Mouse (Mus musculus) right cerebral cortex, adult 18-20 months (tissue): ENCODE results near the gene Lrrc58.

Experiments
- DNase-seq: peaks from one replicate; pipeline ENCODE4 v3.0.0; 2022; ENCODE audit warnings: mixed read lengths

The Lrrc58 gene

DNA sequence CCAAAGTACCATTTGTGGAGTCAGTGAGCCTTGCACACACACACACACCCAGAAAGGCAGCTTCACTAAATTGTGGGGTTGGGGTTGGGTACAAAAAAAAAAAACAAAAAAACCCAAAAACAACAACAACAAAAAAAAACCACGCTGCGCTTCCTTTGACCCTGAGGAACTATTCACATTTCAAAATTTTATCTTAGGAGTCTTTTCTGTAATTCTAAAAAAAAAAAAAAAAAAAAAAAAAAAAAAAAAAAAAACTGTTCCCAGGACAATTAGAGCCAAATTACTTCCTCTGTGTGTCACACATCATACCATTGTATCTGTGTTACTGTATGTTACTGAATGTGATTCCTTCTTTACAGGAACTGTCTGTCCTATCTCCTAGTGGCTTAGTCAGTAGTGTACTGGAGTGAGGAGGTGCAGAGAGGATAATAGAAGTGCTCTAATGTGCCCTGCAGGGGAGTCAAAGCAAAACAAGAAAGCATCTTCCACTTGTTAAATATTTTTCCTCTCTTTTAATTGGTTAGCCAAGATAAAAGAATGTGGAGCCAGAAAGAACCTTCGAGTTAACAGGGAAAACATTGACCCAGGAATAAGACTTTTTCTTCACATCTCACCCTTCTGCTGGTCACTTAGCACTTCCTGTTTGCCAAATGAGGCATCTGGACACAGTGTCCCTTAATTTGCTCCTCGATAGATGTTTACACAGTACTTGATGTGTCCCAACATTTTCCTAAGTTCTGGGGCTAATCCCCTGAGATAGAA, 1.5 kb downstream of the Lrrc58 start:
- DNase-seq = no peak

DNA sequence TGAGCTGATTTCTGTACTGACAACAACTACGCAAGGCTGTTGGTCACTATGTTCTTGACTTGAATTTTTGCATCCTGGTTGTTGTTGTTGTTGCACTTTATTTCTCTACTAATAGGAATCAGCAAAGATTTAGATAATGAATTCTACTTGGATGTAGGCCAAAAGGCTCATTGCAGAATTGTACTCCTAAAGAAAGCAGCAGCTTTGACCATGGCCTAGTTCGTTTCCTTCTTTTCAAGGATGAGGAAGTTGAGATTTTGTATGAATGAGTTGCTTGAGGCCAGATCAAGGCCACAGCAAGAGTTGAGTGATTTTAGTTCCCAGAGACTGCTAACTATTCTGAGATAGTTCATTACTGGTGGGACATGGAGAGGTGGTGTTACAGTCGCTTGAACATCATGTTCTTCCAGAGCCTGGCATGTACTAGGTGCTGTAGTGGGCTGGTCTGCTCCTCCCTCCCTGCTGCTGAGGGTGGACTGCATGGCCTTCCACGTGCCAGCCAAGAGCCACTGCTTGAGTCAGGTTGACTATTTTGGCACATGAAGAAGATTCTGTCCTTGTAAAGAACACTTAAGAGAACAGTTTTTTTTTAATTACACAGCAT, 3.0 kb downstream of the Lrrc58 start:
- DNase-seq = peak; percentile 67

DNA sequence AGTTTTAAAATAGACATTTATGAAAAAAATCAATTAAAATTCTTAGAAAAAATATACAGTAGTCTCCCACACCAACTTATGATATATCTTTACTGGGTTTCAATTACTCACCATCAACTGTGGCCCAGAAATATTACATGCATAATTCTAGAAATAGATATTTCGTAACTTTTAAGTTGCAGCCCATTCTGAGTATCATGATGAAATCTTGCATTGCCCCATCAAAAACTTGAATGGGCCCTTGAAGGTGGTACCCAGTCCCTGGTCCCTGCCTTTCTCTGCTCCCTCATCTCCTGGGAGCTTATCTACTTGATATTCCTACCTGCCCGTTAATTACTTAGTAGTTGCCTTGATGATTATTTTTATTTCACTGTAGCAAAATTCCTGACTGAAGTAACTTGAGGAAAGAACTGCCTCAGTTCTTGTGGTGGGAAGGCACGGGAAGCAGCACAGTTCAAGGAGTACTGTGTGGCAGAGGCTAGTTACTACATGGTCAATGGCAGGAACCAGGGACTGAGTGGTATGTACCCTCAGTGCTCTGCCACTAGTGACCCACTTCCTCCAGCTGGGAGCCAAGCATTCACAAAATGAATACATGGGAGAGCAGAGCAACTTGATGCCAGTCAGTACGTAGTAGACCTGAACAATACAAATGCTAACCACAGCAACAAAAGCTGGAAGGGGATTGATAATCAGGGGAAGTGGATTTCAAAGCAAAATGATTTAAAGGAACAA, 6.5 kb downstream of the Lrrc58 start:
- no peak for DNase-seq

DNA sequence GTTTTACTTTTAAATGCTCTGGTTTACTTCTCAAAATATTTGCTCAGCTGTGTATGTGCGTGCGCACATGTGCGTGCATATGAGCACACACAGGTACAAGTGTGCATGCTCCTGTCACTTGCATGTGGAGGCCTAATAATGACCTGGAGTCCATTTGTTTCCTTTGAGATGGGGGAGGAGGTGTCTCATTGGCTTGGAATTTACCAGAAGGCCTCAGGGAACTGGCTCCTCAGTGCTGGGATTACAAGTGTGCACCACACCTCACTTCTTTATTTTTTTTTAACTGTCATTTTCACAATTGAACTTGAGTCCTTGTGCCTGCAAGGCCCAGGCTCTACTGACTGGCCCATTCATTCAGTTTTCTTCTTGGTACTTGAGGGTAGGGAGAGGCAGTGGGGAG, 9.2 kb downstream of the Lrrc58 start:
- DNase-seq = no peak

DNA sequence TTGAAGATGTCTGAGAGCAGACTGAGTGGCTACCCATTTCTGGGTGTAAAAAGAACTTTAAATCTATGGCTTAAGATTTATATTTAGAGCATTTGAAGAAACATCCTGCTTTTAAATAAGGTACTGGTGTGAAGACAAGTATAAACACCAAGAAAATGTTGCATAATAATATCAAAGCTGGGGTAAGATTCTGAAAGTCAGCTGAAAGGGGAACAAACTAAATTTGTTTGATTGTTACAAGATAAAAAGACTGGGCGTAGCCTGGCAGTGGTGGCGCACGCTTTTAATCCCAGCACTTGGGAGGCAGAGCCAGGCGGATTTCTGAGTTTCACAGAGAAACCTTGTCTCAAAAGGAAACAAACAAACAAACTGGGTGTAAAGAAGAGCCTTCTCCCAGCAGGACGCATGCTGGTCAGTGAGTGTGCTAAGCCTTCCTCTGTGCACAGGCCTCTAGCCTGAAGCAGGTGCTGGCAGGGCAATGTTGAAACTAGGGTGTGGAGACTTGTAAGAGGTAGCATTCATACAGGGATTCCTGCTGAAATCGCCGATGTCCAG, 10.8 kb downstream of the Lrrc58 start:
- DNase-seq = no peak

DNA sequence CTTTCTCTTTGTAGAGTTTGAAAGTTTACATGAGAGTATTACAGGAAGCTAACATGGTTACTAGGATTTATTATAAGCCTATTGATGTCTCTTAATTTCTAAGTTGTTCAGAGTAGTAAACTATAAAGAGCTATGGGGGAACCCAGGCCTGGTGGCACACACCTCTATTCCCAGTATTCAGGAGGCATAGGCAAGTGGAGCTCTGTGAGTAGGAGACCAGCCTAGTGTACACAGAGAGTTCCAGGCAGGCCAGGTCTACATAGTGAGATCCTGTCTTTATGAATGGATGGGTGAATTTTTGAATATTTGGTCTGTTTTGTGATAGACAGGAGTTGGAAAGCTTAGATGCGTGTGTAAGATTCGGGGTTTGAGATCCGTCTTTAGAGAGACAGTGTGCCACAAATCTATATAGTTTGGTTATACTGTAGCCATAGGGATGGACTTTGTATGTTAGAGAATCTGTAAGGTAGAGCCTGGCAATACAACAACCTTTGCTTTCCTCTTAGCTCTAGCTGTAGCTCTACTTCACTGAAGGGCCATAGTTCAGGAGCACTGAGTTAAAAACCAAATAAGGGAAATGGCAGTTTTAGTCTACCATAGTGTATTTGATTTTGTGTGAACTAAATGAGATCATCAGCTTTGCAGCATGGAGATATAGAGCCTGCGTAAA, 11.7 kb downstream of the Lrrc58 start:
- DNase-seq = no peak

DNA sequence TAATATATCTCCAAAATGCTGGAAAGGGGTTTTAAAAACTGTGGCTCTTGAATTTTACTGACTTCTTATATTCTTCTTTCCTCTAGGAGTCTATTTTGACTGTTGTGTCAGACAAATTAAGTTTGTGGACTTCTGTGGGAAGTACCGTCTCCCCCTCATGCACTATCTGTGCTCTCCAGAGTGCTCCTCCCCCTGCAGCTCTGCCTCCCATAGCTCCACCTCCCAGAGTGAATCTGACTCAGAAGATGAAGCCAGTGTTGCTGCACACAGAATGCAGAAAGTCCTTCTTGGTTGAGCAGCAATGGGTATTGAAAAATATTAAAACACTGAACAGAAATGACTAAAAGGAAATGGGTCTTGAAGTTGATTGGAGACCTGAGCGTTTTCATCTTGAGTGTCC, 13.0 kb downstream of the Lrrc58 start:
- DNase-seq = no peak

DNA sequence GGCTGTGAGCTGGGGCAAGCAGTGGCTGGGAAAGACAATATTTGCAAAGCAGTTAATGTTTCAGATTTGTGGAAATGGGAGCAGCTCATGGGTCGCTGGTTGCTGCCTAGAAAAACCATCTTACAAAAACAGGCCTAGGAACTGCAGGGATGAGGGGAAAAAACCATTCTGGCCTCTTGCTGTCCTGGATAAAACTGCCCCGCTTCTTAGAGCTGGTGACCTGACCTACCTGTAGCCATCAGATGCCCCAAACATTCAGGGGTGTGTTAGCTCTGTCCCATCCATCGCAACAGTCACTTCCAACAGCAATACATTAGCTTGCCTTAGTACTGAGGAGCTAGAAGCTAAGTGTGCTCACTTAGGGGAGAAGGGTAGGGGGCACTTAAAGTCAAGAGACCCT, 20.8 kb downstream of the Lrrc58 start:
- no peak for DNase-seq

DNA sequence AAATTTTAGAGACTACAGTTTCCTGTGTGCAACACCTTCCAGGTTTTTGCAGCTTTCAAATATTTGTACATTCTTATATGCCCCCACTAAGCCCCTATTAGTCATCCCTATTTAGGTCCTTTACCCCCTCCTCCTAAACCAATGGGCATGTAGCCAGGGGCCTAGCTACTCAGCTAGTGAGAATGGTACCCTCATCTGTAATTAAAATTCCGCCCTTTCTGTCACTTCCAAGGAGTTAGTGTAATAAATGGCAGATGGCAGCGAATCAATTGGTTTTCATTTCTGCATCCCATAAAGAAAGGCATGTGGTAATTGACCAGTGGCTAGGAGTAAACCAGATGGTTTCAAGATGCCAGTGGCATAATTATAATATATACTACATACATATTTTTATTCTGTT, 24.5 kb downstream of the Lrrc58 start:
- no peak for DNase-seq

DNA sequence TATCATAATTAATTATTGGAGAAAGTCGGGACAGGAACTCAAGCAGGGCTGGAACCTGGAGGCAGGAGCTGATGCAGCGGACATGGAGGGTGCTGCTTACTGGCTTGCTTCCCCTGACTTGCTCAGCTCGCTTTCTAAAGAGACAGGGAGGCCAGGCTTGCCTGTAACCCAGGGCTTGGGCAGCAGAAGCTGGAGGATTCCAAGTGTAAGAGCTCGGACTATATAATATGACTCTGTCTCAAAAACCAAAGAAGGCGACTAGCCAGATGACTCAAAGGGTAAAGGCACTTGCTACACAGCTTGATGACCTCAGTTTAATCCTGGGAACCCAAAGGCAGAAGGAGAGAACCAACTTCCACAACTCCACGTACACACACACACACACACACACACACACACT, 25.2 kb downstream of the Lrrc58 start:
- no peak for DNase-seq

DNA sequence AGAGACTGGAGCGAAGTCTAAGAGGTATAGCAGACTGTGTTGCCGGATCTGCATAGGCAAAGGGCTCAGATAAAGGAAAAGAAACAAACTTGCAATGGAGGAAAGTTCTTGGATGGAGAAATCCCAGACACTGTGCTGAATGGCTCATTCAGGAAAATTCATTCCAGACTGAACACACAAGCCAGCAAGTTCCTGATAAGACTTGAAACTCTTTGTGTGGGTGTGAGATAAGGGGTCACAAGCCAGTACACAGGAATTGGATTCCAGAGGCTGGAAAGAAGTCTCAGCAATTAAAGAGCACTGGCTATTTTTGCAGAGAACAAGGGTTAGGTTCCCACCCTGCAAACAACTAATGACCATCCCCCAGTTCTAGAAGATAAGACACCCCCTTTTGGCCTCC, 25.8 kb downstream of the Lrrc58 start:
- DNase-seq = no peak

DNA sequence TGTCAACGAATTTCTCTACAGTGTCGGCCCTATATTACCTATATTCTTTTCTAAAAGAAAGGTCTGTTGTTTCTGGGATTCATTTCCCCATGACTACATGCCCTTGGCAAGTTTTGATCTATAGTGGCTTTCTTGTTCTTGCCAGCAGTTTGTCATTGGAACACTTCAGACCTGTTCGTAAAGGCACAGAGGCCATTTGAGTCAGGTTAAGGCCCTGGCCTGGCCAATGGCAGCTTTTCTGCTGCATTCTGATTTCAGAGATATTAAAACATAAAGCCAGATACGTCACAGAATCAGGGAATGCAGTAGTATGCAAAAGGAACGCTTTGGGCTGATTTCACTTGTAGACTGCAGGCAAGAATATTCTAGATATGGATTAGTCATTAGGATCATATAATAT, 30.6 kb downstream of the Lrrc58 start:
- no peak for DNase-seq

DNA sequence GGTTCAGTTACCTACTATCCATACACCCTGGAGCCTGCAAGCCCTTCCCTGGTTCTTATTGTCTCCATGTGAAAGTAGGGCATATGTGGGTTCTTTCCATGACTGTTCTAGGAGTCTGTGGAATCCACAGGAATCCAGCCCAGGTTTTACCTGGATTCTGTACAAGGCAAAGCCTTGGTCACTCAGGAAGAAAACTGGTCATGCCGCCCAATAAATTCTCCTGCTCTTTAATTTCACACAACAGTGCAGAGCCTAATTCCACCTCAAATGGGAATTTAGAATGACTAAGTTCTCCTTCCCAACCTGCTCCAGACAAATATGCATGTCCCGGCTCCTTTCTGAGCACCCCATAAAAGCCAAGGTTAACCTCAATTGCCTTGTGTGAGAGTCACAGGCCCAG, 31.2 kb downstream of the Lrrc58 start:
- no peak for DNase-seq

DNA sequence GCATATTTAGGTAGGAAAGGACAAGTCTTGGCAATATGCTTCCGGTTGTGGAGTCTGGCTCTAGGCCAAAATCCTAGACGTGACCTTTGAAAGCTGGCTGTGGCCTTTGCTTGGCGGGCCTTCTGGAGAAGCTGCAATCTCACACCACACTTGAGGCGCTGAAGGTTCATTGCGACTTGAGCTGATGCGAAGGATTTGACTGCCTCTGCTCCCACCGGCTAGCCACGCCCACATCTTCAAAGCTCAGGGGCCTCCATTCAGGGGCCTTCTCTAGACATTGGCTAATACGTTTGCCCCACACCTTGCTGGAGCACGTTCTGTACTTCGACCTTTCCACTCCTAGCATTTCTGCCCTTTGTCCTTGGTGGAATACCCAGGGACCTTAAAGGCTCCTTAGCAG, 33.1 kb downstream of the Lrrc58 start:
- DNase-seq = no peak

DNA sequence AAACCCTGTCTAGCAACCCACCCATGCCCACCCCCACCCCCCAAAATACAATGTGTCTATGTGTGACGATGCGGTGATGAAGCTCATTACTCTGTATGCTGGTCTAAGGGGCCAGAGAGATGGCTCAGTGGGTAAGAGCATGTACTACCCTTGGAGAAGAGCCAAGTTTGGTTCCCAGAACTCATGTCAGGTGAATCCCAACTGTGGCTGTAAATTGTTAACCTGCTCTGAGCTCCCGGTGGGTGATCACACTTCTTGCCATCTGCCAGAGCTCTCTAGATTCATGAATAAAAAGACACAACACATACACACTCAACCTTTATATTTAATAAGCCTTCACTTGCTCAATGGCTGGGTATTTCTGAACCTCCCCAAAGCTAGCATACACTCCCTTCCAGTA, 38.3 kb downstream of the Lrrc58 start:
- no peak for DNase-seq

DNA sequence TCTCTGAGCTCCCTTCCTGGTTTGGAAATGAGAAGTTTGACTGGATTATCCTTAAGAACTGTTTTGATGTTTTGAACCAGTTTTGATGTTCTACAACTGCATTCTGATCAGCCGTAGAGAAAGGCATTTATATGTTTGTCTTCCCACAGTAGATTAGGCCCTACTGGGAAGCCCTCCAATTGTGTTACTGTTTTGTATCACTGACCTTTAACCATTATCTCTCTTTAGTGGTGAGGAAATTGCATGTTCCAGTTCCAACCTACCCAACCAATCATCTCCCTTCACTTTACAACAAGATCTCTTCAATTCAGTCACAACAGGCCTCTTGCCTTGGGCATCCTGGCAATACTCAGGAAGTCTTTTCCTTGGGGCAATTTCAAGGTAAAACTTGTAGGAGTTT, 42.9 kb downstream of the Lrrc58 start:
- DNase-seq = no peak

DNA sequence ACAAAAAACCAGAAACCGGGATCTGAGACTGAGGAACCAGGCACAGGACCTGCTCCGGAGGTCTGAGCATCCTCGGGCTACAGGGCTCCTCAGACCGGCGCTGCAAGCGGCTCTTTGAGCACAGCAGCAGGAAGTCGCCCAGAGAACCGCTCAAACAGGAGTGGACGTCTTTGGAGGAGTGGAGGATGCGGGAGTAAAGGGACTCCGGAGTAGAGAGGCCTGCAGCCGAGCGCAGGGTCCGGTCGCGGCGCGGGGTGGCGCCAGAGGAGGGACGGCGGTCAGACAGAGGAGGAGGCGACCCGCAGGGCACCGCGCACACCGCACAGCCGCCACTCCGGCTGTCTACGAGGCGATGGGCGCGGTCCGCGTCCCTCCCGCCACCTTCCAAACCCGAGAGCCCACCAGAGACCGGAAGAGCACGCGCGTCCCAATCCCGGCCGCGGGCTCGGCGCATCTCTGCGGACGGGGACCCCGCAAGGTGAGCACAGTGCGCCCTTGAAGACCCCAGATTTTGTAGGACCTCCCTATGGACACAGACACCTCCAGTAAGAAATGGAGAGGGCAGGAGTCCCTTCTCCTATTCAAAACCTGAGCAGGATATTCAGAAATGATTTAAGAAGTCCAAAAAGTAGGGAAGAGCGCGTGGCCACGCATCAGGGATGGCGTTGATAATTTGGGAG, 48.1 kb downstream of the Lrrc58 start, which contains the start of gene Gpr156:
TSS of gene Gpr156 (plus strand) at position 359 of the 680 bp plus-strand sequence.
- peak; percentile 46 for DNase-seq

DNA sequence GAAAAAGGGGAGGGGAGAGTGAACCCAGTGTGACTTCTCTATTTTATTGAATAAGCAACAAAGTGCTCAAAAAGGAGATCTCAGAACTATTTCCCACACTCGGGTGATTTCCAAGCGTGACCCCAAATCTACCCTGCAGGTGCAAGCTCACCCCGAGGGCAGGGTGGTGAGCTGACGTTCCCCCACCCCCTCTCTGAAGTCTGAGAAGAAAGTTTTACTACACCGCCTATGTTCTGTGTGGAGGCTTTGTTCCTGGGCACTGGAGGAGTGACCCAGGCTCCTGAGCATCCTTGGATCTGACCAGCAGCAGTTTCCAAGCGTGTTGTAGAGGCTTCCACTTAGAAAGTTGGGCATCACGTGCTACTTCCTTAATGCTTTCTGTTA, 48.6 kb downstream of the Lrrc58 start:
- no peak for DNase-seq

DNA sequence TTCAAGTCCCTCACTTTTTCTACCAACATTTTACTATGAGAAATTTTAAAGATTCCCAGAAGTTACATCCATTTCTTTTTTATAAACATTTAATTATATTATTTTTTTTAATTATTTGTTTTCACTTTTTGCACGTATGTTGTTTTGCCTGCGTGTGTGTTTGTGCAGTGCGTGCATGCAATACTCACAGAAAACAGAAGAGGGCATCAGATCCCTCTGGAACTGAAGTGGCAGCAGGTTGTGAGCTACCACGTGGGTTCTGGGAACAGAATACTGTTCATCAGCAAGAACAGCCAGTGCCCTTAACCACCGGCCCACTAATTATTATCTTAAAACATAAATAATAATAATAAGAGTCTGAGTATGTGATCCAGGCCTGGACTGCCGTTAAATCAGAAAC, 50.8 kb downstream of the Lrrc58 start:
- no peak for DNase-seq

DNA sequence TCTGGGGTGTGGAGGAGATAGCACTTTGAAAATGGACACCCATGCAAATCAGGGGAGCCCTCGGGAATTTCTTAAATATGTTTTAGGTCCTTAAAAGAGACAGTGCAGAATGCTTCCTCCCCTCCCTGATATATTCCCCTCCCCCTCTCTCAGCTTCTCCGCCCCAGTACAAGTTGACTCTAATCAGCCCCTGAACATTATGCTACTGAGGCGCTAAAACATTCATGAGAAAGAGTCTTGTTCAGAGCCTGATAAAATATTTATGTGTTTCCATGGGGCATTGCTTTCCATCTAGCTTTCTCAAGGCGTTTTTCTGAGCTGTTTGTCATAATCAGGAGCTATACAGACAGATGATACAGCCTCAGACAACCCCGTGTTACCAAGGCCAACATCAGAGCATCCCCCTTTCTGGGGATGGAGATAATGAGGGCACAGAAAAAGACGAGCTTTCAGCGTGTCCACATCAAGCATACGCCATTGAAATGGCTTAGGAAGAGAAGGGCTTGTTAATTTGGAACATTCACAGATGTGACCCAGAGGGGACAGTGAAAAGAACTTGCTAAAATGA, 52.7 kb downstream of the Lrrc58 start:
- no peak for DNase-seq

DNA sequence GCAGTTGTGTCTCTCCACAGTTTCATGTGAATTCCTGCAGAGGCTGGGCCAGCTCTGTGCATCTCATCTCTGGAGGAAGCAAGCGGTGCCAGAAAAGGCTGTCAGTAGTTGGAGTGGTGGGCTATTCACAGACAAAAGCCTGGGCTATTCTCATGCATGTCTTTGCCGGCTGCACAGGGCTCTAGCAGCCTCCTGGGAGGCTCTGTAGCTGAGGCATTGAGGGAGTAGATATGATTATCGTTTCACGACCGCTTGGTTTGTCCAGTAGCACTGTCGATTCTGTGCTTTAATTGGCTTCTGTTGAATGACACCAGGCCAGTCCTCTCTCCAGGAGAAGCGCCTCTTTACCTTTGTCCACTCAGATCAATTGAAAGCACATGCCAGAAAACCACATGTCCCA, 57.9 kb downstream of the Lrrc58 start:
- DNase-seq = no peak

DNA sequence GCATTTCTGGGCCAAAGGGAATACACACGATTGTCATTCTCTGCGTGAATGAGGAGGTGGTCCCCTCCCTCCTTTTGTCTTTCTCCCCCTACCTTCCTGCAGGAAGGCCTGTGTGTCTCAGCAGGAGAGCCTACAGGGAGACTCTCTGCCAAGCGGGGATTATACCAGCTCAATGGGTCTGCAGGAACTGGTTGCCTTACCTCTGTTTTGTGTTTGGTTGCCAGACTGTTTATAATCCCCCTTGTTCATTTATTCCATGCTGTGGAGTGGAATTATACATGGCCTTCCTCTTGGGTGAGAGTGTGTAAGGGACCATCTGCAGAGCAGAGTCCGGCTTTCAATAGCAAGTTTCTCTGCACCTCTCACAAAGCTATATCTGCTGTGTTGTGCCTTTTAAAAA, 58.9 kb downstream of the Lrrc58 start:
- DNase-seq = no peak
